Mouse (Mus musculus): ENCODE data around the gene Tespa1. TPM values are rescaled to one million over a fixed set of nuclear protein-coding genes. Genes with fewer than 3 reads are reported as not detected.
"Not testable (repeated sequence)": the region's sequence is repeated elsewhere in the genome, so short reads cannot be mapped to it uniquely, and the experiment has no call there.

Tespa1 gene
- polyA plus RNA-seq, 1 experiment from 2014 or later = 0.73 TPM

DNA sequence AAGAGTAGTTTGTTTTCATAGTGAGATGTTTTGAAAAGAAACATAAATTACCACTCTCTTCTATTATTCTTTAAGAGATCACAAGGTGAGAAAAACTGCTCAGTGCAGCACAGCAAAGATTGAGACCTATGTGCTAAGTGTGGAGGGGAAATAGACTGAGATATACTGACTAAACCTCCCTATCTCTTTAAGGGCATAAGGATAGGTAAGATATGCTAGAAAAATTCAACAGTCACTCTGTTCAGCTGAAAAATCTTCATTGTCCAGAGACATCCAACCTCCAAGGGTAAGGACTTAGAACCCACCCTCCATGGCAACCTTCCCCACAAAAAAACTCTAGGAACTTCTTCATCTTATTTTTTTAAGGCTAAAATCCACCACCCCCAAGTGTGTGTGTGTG lies 42.1 kb downstream of the Tespa1 start:
- Histone ChIP-seq H3K4me2 (no peak overlapping the region), H3K36me3 (no peaks in the 10 kb centered on the region), H3K9ac (no peak overlapping the region), H3K27me3 (no peaks in the 10 kb centered on the region), H3K4me1 (replicated peaks) (no peaks in the 10 kb centered on the region), H3K4me3 (no peak overlapping the region), H3K9me3 (replicated peaks) (no peaks in the 10 kb centered on the region), H3K27ac (no peak overlapping the region)
- ATAC-seq (replicated peaks; ENCODE audit: insufficient number of reproducible peaks, insufficient read depth, low FRiP score, low read depth) = no peak

GRCm38 (mm10) chr10:130368384-130368783 lies 45.7 kb downstream of the Tespa1 start:
- ATAC-seq (replicated peaks; ENCODE audit: insufficient number of reproducible peaks, insufficient read depth, low FRiP score, low read depth) = no peak
- H3K9ac ChIP-seq = no peak overlapping the region
- no peak overlapping the region for H3K4me3 ChIP-seq
- H3K27ac ChIP-seq = no peak overlapping the region
- no peaks in the 10 kb centered on the region for H3K36me3 ChIP-seq
- no peaks in the 10 kb centered on the region for H3K4me1 ChIP-seq (replicated peaks)
- no peaks in the 10 kb centered on the region for H3K27me3 ChIP-seq
- no peaks in the 10 kb centered on the region for H3K9me3 ChIP-seq (replicated peaks)
- H3K4me2 ChIP-seq = no peak overlapping the region

DNA sequence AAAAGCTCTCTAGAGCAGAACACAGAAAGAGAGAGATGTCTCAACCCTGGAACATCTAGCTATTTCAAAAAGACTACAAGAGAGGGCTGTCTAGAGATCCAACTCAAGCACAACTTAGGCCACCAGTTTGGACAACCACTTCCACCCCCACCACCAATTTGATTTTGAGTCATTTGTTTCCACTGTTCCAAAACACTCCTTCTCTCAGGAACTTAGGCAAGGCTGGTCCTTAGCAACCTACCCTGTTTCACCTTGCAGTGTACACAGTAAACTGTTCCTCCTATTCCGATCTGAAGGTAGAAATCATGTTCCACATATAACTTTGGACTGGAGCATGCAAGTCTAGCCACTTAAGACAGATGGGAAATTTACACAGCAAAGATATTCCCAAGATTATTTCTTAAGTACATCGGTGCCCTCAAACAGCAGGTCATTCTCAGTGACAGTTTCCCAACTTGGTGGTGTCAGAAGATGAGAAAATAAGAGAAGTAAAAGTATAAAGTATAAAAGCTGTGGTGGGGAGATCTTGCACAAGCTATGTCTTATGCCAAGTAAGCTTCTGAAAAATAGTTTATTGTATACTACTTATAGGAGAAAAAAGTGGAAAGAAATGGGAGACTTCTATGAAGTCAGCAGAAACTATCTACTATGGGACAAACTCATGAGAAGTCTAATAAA lies 47.5 kb downstream of the Tespa1 start:
- Histone ChIP-seq H3K27ac (no peak overlapping the region), H3K9me3 (replicated peaks) (no peaks in the 10 kb centered on the region), H3K9ac (no peak overlapping the region), H3K27me3 (no peaks in the 10 kb centered on the region), H3K4me3 (no peak overlapping the region), H3K4me2 (no peak overlapping the region), H3K4me1 (replicated peaks) (no peaks in the 10 kb centered on the region), H3K36me3 (no peaks in the 10 kb centered on the region)
- no peak for ATAC-seq (replicated peaks; ENCODE audit: insufficient number of reproducible peaks, insufficient read depth, low FRiP score, low read depth)
- WGBS = 72% methylated on average over 2 of the region's 2 CpGs

- no peak for ATAC-seq (replicated peaks; ENCODE audit: insufficient number of reproducible peaks, insufficient read depth, low FRiP score, low read depth)
- H3K9ac ChIP-seq = no peak overlapping the region
- no peaks in the 10 kb centered on the region for H3K9me3 ChIP-seq (replicated peaks)
- no peak overlapping the region for H3K27ac ChIP-seq
- no peaks in the 10 kb centered on the region for H3K4me1 ChIP-seq (replicated peaks)
- H3K4me2 ChIP-seq = no peak overlapping the region
- no peaks in the 10 kb centered on the region for H3K27me3 ChIP-seq
- no peak overlapping the region for H3K4me3 ChIP-seq
- WGBS = 61% methylated on average over 1 of the region's 1 CpGs
- no peaks in the 10 kb centered on the region for H3K36me3 ChIP-seq
These were observed 49.0 kb downstream of the Tespa1 start for GRCm38 (mm10) chr10:130371644-130372043.

DNA sequence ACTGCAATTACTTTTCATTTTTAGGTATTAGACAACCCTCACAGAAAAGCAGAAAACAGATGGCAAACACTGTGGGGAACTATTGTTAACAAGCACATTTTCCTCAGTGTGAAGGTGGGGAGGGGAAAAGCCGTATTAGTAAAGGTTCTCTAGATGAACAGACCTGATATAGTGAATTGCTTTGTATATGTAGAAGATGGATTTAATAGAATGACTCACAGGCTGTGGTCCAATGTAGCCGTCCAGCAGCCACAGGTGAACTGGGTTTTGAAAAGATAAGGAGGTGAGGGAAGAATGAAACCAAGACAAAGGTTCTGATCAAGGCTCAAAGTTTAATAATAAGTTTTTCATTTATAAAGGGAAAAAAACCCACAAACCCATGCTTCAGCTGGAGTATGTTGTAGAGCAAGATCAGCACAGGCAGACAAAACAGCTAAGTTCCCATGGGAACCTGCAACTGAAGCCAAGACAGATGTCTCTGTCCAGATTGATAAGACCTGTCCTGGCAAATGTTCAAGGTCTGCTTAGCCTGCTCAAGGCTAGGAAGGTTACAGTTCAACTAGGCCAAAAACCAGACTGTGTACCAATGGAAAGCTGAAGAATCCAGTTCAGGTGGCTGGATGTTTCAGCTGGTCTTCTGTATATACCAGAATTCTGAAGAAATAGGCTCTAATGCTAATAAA lies 50.0 kb downstream of the Tespa1 start:
- Histone ChIP-seq H3K4me3 (no peak overlapping the region), H3K9me3 (replicated peaks) (no peaks in the 10 kb centered on the region), H3K9ac (no peak overlapping the region), H3K4me2 (no peak overlapping the region), H3K4me1 (replicated peaks) (no peaks in the 10 kb centered on the region), H3K27ac (no peak overlapping the region), H3K36me3 (no peaks in the 10 kb centered on the region), H3K27me3 (no peaks in the 10 kb centered on the region)
- WGBS = 63% methylated on average over 2 of the region's 2 CpGs
- ATAC-seq (replicated peaks; ENCODE audit: insufficient number of reproducible peaks, insufficient read depth, low FRiP score, low read depth) = no peak

DNA sequence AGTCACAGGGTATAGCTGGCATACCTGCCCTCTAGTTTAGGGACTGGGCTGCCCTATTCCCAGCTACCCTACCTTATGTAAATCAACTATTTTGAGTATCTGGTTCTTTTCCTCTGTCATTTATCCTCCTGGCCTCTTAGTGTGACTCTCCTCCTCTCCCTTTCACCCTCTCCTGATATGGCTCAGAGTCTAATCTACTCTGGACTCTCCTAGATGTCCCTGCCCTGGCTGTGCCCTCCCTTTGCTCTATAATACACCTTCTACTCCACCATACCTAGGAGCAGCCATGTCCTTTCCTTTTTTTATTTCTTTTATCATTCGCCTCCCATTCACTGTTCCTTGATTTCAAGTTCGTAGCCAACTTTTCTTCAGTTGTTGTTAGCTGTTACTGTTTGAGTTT lies 52.5 kb downstream of the Tespa1 start:
- no peak overlapping the region for H3K4me3 ChIP-seq
- H3K9me3 ChIP-seq (replicated peaks) = no peaks in the 10 kb centered on the region
- no peaks in the 10 kb centered on the region for H3K4me1 ChIP-seq (replicated peaks)
- H3K27ac ChIP-seq = no peak overlapping the region
- no peak overlapping the region for H3K4me2 ChIP-seq
- ATAC-seq (replicated peaks; ENCODE audit: insufficient number of reproducible peaks, insufficient read depth, low FRiP score, low read depth) = no peak
- 69% methylated on average over 2 of the region's 2 CpGs for WGBS
- no peak overlapping the region for H3K9ac ChIP-seq
- no peaks in the 10 kb centered on the region for H3K36me3 ChIP-seq
- H3K27me3 ChIP-seq = no peaks in the 10 kb centered on the region

- Histone ChIP-seq H3K9me3 (replicated peaks) (no peaks in the 10 kb centered on the region), H3K36me3 (no peaks in the 10 kb centered on the region), H3K27ac (no peak within 1 kb of the TSS), H3K4me1 (replicated peaks) (no peaks in the 10 kb centered on the region), H3K4me3 (no peak within 1 kb of the TSS), H3K4me2 (no peak within 1 kb of the TSS), H3K27me3 (no peaks in the 10 kb centered on the region), H3K9ac (no peak within 1 kb of the TSS)
- ATAC-seq (replicated peaks; ENCODE audit: insufficient number of reproducible peaks, insufficient read depth, low FRiP score, low read depth) = no peak
These were observed 71.6 kb downstream of the Tespa1 start, which contains the start of gene Vmn2r84 for GRCm38 (mm10) chr10:130394232-130394631. Gene Vmn2r84, minus strand, starts transcription at chr10:130394332.

DNA sequence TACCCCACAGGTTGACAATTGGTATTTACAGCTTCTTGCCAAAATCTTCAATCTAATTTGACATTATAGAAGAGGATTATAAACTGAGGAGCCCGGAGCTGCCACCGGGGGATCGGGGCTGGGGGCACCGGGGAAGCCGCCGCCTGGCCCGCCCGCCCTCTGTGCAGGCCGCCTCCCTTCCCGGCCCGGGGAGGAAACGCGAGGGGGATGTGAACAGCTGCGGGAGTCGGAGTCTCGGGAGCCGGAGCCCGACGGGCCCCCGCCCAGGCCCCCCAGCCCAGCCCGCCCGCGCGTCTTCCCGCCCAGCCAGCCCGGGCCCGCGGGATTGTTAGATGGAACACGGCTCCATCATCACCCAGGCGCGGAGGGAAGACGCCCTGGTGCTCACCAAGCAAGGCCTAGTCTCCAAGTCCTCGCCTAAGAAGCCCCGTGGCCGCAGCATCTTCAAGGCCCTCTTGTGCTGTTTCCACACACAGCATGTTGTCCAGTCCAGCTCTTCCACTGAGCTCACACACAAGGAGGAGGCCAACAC lies 89.6 kb downstream of the Tespa1 start:
- H3K9me3 ChIP-seq (replicated peaks); H3K36me3 ChIP-seq; H3K4me2 ChIP-seq; H3K27ac ChIP-seq; H3K4me1 ChIP-seq (replicated peaks); H3K27me3 ChIP-seq; H3K4me3 ChIP-seq; H3K9ac ChIP-seq: not testable (repeated sequence)
- 0 out of 2 replicates have a peak, but pooled peaks have one; percentile 27 for ATAC-seq (replicated peaks; ENCODE audit: insufficient number of reproducible peaks, insufficient read depth, low FRiP score, low read depth)
- 52% methylated on average over 31 of the region's 35 CpGs for WGBS

Other genes with a start within 250 kb of the Tespa1 start
- not detected in 2 replicates for gene Olfr823, start 207.5 kb upstream of the Tespa1 start, polyA plus RNA-seq (2015; fragmentation: Nextera tagmentation; extraction: Ambion mirVana)
- not detected in 2 replicates for gene Olfr824, start 192.9 kb upstream of the Tespa1 start, polyA plus RNA-seq (2015; fragmentation: Nextera tagmentation; extraction: Ambion mirVana)
- gene Olfr825, start 156.1 kb upstream of the Tespa1 start, polyA plus RNA-seq (2015; fragmentation: Nextera tagmentation; extraction: Ambion mirVana) = not detected in 2 replicates
- gene Olfr826, start 138.7 kb upstream of the Tespa1 start, polyA plus RNA-seq (2015; fragmentation: Nextera tagmentation; extraction: Ambion mirVana) = not detected in 2 replicates
- not detected in 2 replicates for gene Olfr827, start 108.5 kb upstream of the Tespa1 start, polyA plus RNA-seq (2015; fragmentation: Nextera tagmentation; extraction: Ambion mirVana)
- not detected in 2 replicates for gene Neurod4, start 42.6 kb upstream of the Tespa1 start, polyA plus RNA-seq (2015; fragmentation: Nextera tagmentation; extraction: Ambion mirVana)
- 0.03 TPM in 1 of 2 replicates, not detected in the other for gene Vmn2r84, start 71.5 kb downstream of the Tespa1 start, polyA plus RNA-seq (2015; fragmentation: Nextera tagmentation; extraction: Ambion mirVana)
- not detected in 2 replicates for gene Vmn2r85, start 106.8 kb downstream of the Tespa1 start, polyA plus RNA-seq (2015; fragmentation: Nextera tagmentation; extraction: Ambion mirVana)
- gene Vmn2r86, start 133.2 kb downstream of the Tespa1 start, polyA plus RNA-seq (2015; fragmentation: Nextera tagmentation; extraction: Ambion mirVana) = not detected in 2 replicates
- gene Vmn2r87, start 174.5 kb downstream of the Tespa1 start, polyA plus RNA-seq (2015; fragmentation: Nextera tagmentation; extraction: Ambion mirVana) = not detected in 2 replicates